ENCODE assay signal across 16 mouse cellular contexts in the genomic region with DNA sequence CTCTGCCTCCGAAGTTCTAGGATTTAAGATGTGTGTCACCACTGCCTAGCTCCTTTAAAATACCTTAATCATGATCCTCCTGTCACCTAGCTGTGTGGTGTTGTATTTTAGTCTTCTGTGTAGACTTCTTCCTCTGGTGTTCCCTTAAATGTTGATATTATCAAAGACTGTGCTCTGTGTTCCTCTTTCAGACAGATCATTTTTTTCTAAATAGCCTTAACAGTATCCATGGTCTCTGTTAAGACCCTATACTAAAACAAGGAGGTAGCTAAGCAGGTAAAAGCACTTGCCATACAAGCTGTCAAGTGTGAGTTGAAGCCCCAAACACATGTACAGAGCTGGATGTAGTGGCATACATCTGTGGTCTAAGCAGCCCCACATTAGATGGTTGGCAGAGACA.
"Had no signal": no experiment of that assay in that cellular context is flagged by ENCODE, and none has a peak within 500 bp of the region (broad histone marks: within the 10 kb centered on the region; RNA-seq: fewer than 3 reads in every experiment).

No protein-coding gene starts in this region.

- DNase-seq: retina, postnatal 1 day; right cerebral cortex, adult 18-20 months; right cerebral cortex, postnatal 14 days; right cerebral cortex, postnatal 25 days; right cerebral cortex, postnatal 4 days; spleen, adult 18-20 months; thymus, adult 18-20 months; thymus, adult 2 months; thymus, postnatal 14 days; thymus, postnatal 25 days; thymus, postnatal 36 days; thymus, postnatal 4 days had no signal

- H3K27me3 ChIP-seq: neural tube, embryonic 13.5 days; neural tube, embryonic 15.5 days; stomach, embryonic 15.5 days had no signal

- H3K4me3 ChIP-seq: neural tube, embryonic 13.5 days; neural tube, embryonic 15.5 days; stomach, embryonic 15.5 days had no signal

- H3K9ac ChIP-seq: neural tube, embryonic 13.5 days; neural tube, embryonic 15.5 days; stomach, embryonic 15.5 days had no signal

- H3K4me1 ChIP-seq: neural tube, embryonic 13.5 days; neural tube, embryonic 15.5 days; stomach, embryonic 15.5 days had no signal

- H3K27ac ChIP-seq: neural tube, embryonic 13.5 days; neural tube, embryonic 15.5 days; stomach, embryonic 15.5 days; stomach, postnatal 0 days had no signal

- H3K9me3 ChIP-seq: neural tube, embryonic 13.5 days; neural tube, embryonic 15.5 days; stomach, embryonic 15.5 days had no signal
